Mouse (Mus musculus) thymus, postnatal 25 days (tissue): ENCODE data around the gene Serpinf2.
"Not testable (repeated sequence)": the region's sequence is repeated elsewhere in the genome, so short reads cannot be mapped to it uniquely, and the experiment has no call there.

ENCODE experiments used
- DNase-seq: peaks from one replicate; pipeline ENCODE4 v3.0.0; 2022

Gene Serpinf2

DNA sequence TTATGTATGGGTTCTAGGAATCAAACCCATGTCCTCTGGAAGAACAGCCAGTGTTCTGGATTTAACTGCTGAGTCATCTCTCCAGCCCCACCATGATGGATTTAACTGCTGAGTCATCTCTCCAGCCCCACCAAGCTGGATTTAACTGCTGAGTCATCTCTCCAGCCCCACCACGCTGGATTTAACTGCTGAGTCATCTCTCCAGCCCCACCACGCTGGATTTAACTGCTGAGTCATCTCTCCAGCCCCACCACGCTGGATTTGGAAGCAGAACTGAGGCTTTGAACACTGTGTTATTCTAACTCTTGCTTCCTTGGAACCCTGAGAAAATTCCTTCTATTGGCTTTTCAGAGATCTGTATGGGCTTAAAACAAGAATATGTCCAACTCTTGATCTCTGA is 55.9 kb downstream of the Serpinf2 start:
- not testable (repeated sequence) for DNase-seq
